Mouse (Mus musculus): ENCODE results near the gene Fnip1. TPM values are rescaled to one million over a fixed set of nuclear protein-coding genes. Genes with fewer than 3 reads are reported as not detected.
"Not testable (repeated sequence)": the region's sequence is repeated elsewhere in the genome, so short reads cannot be mapped to it uniquely, and the experiment has no call there.

The Fnip1 gene
- polyA plus RNA-seq (2015; fragmentation: Nextera tagmentation; extraction: Ambion mirVana), result 11.8 and 12.4 TPM in 2 replicates

GRCm38 (mm10) chr11:54437823-54438337, at the start of gene Fnip1:
Fnip1 (plus strand) TSS chr11:54438199.
- ATAC-seq, result peak; percentile 97
- Histone ChIP-seq H3K4me3 (replicated peaks) (peak within 1 kb of the TSS; percentile 95), H3K4me1 (replicated peaks) (peaks cover 28% of the 10 kb centered on the region), H3K9ac (replicated peaks) (peak within 1 kb of the TSS; percentile 88), H3K36me3 (no peaks in the 10 kb centered on the region), H3K27ac (peak within 1 kb of the TSS; percentile 80), H3K27me3 (no peaks in the 10 kb centered on the region), H3K9me3 (no peaks in the 10 kb centered on the region), H3K4me2 (replicated peaks) (peak within 1 kb of the TSS; percentile 74)
- under 1% methylated on average over 47 of the region's 47 CpGs for WGBS

- 77% methylated on average over 8 of the region's 8 CpGs for WGBS
- no peaks in the 10 kb centered on the region for H3K9me3 ChIP-seq
- no peak overlapping the region for H3K9ac ChIP-seq (replicated peaks)
- H3K4me2 ChIP-seq (replicated peaks), result no peak overlapping the region
- H3K27ac ChIP-seq, result no peak overlapping the region
- ATAC-seq, result no peak
- H3K4me1 ChIP-seq (replicated peaks), result no peaks in the 10 kb centered on the region
- H3K36me3 ChIP-seq, result no peaks in the 10 kb centered on the region
- H3K4me3 ChIP-seq (replicated peaks), result no peak overlapping the region
- H3K27me3 ChIP-seq, result no peaks in the 10 kb centered on the region
These were observed 47.6 kb upstream of the Fnip1 start for GRCm38 (mm10) chr11:54390386-54390785.

- no peak overlapping the region for H3K9ac ChIP-seq (replicated peaks)
- H3K4me2 ChIP-seq (replicated peaks), result no peak overlapping the region
- ATAC-seq, result no peak
- WGBS, result 85% methylated on average over 4 of the region's 4 CpGs
- H3K4me1 ChIP-seq (replicated peaks), result no peaks in the 10 kb centered on the region
- H3K36me3 ChIP-seq, result no peaks in the 10 kb centered on the region
- H3K9me3 ChIP-seq, result no peaks in the 10 kb centered on the region
- no peak overlapping the region for H3K4me3 ChIP-seq (replicated peaks)
- no peak overlapping the region for H3K27ac ChIP-seq
- no peaks in the 10 kb centered on the region for H3K27me3 ChIP-seq
These were observed 46.7 kb upstream of the Fnip1 start for GRCm38 (mm10) chr11:54391326-54391725.

GRCm38 (mm10) chr11:54396686-54397085, 41.3 kb upstream of the Fnip1 start:
- no peak overlapping the region for H3K9ac ChIP-seq (replicated peaks)
- no peaks in the 10 kb centered on the region for H3K27me3 ChIP-seq
- H3K36me3 ChIP-seq, result no peaks in the 10 kb centered on the region
- no peak overlapping the region for H3K27ac ChIP-seq
- no peak for ATAC-seq
- no peak overlapping the region for H3K4me2 ChIP-seq (replicated peaks)
- H3K4me3 ChIP-seq (replicated peaks), result no peak overlapping the region
- H3K4me1 ChIP-seq (replicated peaks), result no peaks in the 10 kb centered on the region
- no peaks in the 10 kb centered on the region for H3K9me3 ChIP-seq
- WGBS, result 90% methylated on average over 1 of the region's 1 CpGs

GRCm38 (mm10) chr11:54398058-54398457, 39.9 kb upstream of the Fnip1 start:
- H3K4me3 ChIP-seq (replicated peaks), result no peak overlapping the region
- no peaks in the 10 kb centered on the region for H3K9me3 ChIP-seq
- H3K4me2 ChIP-seq (replicated peaks), result no peak overlapping the region
- no peaks in the 10 kb centered on the region for H3K27me3 ChIP-seq
- H3K27ac ChIP-seq, result no peak overlapping the region
- ATAC-seq, result no peak
- no peak overlapping the region for H3K9ac ChIP-seq (replicated peaks)
- WGBS, result 91% methylated on average over 4 of the region's 4 CpGs
- H3K36me3 ChIP-seq, result no peaks in the 10 kb centered on the region
- H3K4me1 ChIP-seq (replicated peaks), result no peaks in the 10 kb centered on the region

- not testable (repeated sequence) for H3K27me3 ChIP-seq; H3K9ac ChIP-seq (replicated peaks); H3K9me3 ChIP-seq; H3K27ac ChIP-seq; H3K4me2 ChIP-seq (replicated peaks); H3K4me3 ChIP-seq (replicated peaks); H3K36me3 ChIP-seq; H3K4me1 ChIP-seq (replicated peaks); ATAC-seq
- WGBS, result 96% methylated on average over 20 of the region's 20 CpGs
These were observed 37.2 kb upstream of the Fnip1 start for GRCm38 (mm10) chr11:54400803-54401202.

- ATAC-seq, result no peak
- Histone ChIP-seq H3K27ac (no peak overlapping the region), H3K4me2 (replicated peaks) (no peak overlapping the region), H3K9me3 (no peaks in the 10 kb centered on the region), H3K27me3 (no peaks in the 10 kb centered on the region), H3K4me3 (replicated peaks) (no peak overlapping the region), H3K9ac (replicated peaks) (no peak overlapping the region), H3K36me3 (no peaks in the 10 kb centered on the region), H3K4me1 (replicated peaks) (no peaks in the 10 kb centered on the region)
- WGBS, result 87% methylated on average over 4 of the region's 4 CpGs
These were observed 33.1 kb upstream of the Fnip1 start for GRCm38 (mm10) chr11:54404885-54405284.

- 80% methylated on average over 4 of the region's 4 CpGs for WGBS
These were observed 31.0 kb upstream of the Fnip1 start for GRCm38 (mm10) chr11:54406930-54407546.

GRCm38 (mm10) chr11:54410612-54411011, 27.4 kb upstream of the Fnip1 start:
- no peaks in the 10 kb centered on the region for H3K4me1 ChIP-seq (replicated peaks)
- ATAC-seq, result no peak
- H3K36me3 ChIP-seq, result no peaks in the 10 kb centered on the region
- no peaks in the 10 kb centered on the region for H3K27me3 ChIP-seq
- no peaks in the 10 kb centered on the region for H3K9me3 ChIP-seq
- no peak overlapping the region for H3K4me3 ChIP-seq (replicated peaks)
- no peak overlapping the region for H3K4me2 ChIP-seq (replicated peaks)
- H3K27ac ChIP-seq, result no peak overlapping the region
- no peak overlapping the region for H3K9ac ChIP-seq (replicated peaks)

More at GRCm38 (mm10) chr11:54406930-54407546, 31.0 kb upstream of the Fnip1 start:
- Histone ChIP-seq H3K9ac (replicated peaks) (no peak overlapping the region), H3K4me3 (replicated peaks) (no peak overlapping the region), H3K27me3 (no peaks in the 10 kb centered on the region), H3K4me2 (replicated peaks) (no peak overlapping the region), H3K36me3 (no peaks in the 10 kb centered on the region), H3K27ac (no peak overlapping the region), H3K9me3 (no peaks in the 10 kb centered on the region), H3K4me1 (replicated peaks) (no peaks in the 10 kb centered on the region)
- ATAC-seq, result no peak

GRCm38 (mm10) chr11:54413017-54413416, 25.0 kb upstream of the Fnip1 start:
- Histone ChIP-seq H3K9ac (replicated peaks) (no peak overlapping the region), H3K27me3 (no peaks in the 10 kb centered on the region), H3K36me3 (no peaks in the 10 kb centered on the region), H3K4me3 (replicated peaks) (no peak overlapping the region), H3K4me1 (replicated peaks) (no peaks in the 10 kb centered on the region), H3K9me3 (no peaks in the 10 kb centered on the region), H3K4me2 (replicated peaks) (no peak overlapping the region), H3K27ac (no peak overlapping the region)
- 0 out of 2 replicates have a peak, but pooled peaks have one; percentile 48 for ATAC-seq
- WGBS, result 45% methylated on average over 6 of the region's 6 CpGs

- H3K27me3 ChIP-seq, result no peaks in the 10 kb centered on the region
- no peaks in the 10 kb centered on the region for H3K36me3 ChIP-seq
- H3K9ac ChIP-seq (replicated peaks), result no peak overlapping the region
- no peaks in the 10 kb centered on the region for H3K9me3 ChIP-seq
- 84% methylated on average over 4 of the region's 4 CpGs for WGBS
- no peak overlapping the region for H3K27ac ChIP-seq
- ATAC-seq, result no peak
- no peak overlapping the region for H3K4me2 ChIP-seq (replicated peaks)
- H3K4me1 ChIP-seq (replicated peaks), result no peaks in the 10 kb centered on the region
- no peak overlapping the region for H3K4me3 ChIP-seq (replicated peaks)
These were observed 15.0 kb upstream of the Fnip1 start for GRCm38 (mm10) chr11:54423007-54423406.

GRCm38 (mm10) chr11:54426267-54426666, 11.7 kb upstream of the Fnip1 start:
- no peak overlapping the region for H3K4me3 ChIP-seq (replicated peaks)
- H3K9ac ChIP-seq (replicated peaks), result no peak overlapping the region
- no peak for ATAC-seq
- H3K9me3 ChIP-seq, result no peaks in the 10 kb centered on the region
- no peak overlapping the region for H3K4me2 ChIP-seq (replicated peaks)
- no peaks in the 10 kb centered on the region for H3K36me3 ChIP-seq
- H3K27ac ChIP-seq, result no peak overlapping the region
- 81% methylated on average over 5 of the region's 5 CpGs for WGBS
- H3K4me1 ChIP-seq (replicated peaks), result no peaks in the 10 kb centered on the region
- H3K27me3 ChIP-seq, result no peaks in the 10 kb centered on the region

- no peak overlapping the region for H3K4me3 ChIP-seq (replicated peaks)
These were observed 10.9 kb upstream of the Fnip1 start for GRCm38 (mm10) chr11:54427138-54427537.

More at GRCm38 (mm10) chr11:54427138-54427537, 10.9 kb upstream of the Fnip1 start:
- no peak overlapping the region for H3K27ac ChIP-seq
- no peaks in the 10 kb centered on the region for H3K9me3 ChIP-seq
- WGBS, result 83% methylated on average over 2 of the region's 2 CpGs
- H3K4me2 ChIP-seq (replicated peaks), result no peak overlapping the region
- no peaks in the 10 kb centered on the region for H3K27me3 ChIP-seq
- ATAC-seq, result no peak
- no peaks in the 10 kb centered on the region for H3K4me1 ChIP-seq (replicated peaks)
- H3K36me3 ChIP-seq, result no peaks in the 10 kb centered on the region
- H3K9ac ChIP-seq (replicated peaks), result no peak overlapping the region
